Mouse (Mus musculus): Measurements from ENCODE around the gene Gnl2.

DNA sequence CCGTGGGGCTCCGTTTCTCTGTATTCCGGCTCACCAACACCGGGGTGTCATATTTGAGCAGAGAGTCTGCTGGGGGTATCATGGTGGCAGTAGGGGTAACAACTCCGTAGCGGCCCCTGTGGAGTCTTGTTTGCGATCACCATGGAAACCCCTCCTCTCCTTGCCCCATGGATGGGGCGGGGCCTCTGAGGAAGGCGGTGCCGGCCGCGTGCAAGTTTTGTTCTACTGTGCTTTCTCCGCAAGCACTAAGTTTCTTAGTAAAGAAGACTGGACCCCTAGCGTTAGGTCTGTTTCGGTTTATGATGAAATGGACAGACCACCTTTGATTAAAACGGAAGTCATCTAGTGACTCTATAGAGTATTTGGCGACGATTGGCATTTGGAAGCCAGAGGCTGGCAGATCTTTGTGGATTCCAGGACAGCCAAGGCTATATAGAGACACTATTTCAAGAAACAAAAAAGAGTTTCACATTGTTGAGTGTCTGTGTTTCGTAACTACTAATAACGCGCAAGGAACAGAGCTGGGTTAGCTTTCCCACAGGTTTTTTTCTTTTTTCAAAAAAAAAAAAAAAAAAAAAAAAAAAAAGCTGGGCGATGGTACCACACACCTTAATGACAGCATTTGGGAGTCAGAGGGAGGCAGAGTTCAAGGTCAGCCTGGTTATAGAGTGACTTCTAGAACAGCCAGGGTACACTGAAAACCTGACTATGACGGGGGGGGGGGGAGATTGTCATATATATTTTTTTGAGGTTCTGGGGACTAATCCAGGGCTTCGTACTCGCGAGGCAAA, 49.3 kb downstream of the Gnl2 start, which contains the start of gene Dnali1:
- TF ChIP-seq CTCF (IDR thresholded peaks at IDR 0.05; ENCODE audit: low read depth) (0 out of 2 replicates have a peak, but pooled peaks have one; percentile 2), EP300 (IDR thresholded peaks at IDR 0.05; ENCODE audit: low read depth) (no peak)
